Mouse (Mus musculus): ENCODE results near the gene Slc6a11.

DNA sequence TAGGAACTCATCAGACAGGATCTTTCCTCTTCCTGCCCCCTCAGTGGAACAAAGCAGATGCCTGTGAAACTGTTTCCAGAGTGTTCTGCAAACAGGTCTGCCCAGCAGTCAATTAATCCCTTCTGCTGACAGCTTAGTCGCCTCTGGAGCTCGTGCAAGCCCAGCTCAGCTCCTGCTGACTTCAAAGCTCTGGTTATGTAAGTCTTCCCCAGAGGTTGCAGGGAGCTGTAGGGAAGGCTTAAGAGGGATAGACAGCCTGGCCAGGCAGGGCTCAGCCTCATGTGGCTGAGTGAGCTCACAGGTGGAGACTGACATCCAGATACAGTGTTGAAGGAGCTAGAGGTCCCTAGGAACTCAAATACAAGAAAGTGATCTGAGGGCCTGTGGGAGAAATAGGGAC lies 96.3 kb downstream of the Slc6a11 start:
- TF ChIP-seq POLR2A (IDR thresholded peaks at IDR 0.05; ENCODE audit: control insufficient read depth, low read depth, low read length) (no peak), CTCF (IDR thresholded peaks at IDR 0.05; ENCODE audit: control insufficient read depth, insufficient read depth, insufficient replicate concordance, low read depth, low read length) (no peak)
